Mouse (Mus musculus) bone marrow, adult 2 months (tissue): Measurements from ENCODE around the gene Scgb1a1. TPM values are rescaled to one million over a fixed set of nuclear protein-coding genes. Genes with fewer than 3 reads are reported as not detected.

Experiments used
- H3K27ac ChIP-seq: fragments of 200-500 bp; 2 replicates; pipeline ENCODE4 v1.5.1; 2012; ENCODE audit warnings: low read depth, mild to moderate bottlenecking, control low read depth, inconsistent platforms, low read length; ENCODE audit not compliant: control insufficient read depth, poor library complexity, insufficient read depth
- H3K4me1 ChIP-seq: fragments of 200-500 bp; 2 replicates; pipeline ENCODE4 v1.6.1; 2011; ENCODE audit warnings: low read length; ENCODE audit not compliant: control insufficient read depth, insufficient read depth
- H3K4me3 ChIP-seq: fragments of 200-500 bp; replicated peaks from 2 replicates; pipeline ENCODE3; 2011; ENCODE audit warnings: mild to moderate bottlenecking, low read depth, low read length, control low read depth; ENCODE audit not compliant: control insufficient read depth
- CTCF ChIP-seq: fragments of 200-500 bp; IDR thresholded peaks from 2 replicates; pipeline ENCODE4 v1.5.1; 2011; ENCODE audit warnings: low read length, control low read depth; ENCODE audit not compliant: control insufficient read depth, insufficient read depth
- POLR2A ChIP-seq: fragments of 200-500 bp; IDR thresholded peaks from 2 replicates; pipeline ENCODE4 v1.6.1; 2011; ENCODE audit warnings: low read depth, mild to moderate bottlenecking, control low read depth, low read length, borderline replicate concordance; ENCODE audit not compliant: control insufficient read depth
- WGBS: fragments of 180-500 bp; shearing (Covaris S2); methylation state at CpG from one replicate; pipeline ENCODE4 v1.1.7; 2018; 5-methylcytosine and 5-hydroxymethylcytosine counted together
- polyA plus RNA-seq: library from polyadenylated mRNA; stranded (reverse); fragments of >200 nt; gene quantifications from 2 replicates; pipeline ENCODE4 v1.2.4, GENCODE M21; 2011; ENCODE audit warnings: low replicate concordance; ENCODE audit not compliant: missing spikeins, insufficient read depth, insufficient read length

Scgb1a1 gene
- polyA plus RNA-seq, 1 experiment, result 37.7 TPM

DNA sequence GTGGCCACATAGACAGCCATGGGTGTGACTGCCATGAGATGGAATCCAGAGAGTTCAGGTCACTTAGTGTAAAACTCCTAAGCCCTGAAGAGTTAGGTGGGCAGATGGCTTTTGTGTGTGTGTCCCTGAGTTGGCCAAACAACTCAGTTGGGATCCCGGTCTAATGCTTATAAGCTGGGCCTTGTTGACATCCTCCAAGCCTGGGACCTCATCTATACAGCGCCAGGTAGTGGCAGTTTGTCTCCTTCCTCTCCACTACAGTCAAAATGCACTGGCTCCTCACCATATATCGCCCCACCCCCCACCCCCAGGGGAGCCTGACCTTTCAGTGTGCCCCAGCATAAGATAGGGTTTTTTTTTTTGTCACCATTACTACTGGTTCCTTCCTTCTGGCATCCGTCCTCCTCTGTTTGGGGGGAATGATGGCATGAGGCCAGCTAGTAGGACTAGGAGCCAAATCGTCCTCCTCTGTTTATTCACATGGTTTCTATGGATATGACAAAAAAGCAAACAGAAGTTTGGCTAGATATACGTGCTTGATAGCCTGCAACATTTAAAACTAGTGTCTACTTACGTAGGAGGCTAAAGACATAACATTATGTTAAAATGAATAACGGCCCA, 18.0 kb downstream of the Scgb1a1 start:
- no peak for TF ChIP-seq POLR2A
- TF ChIP-seq CTCF, result no peak
- WGBS, result 35% methylated on average over 8 of the region's 8 CpGs
- Histone ChIP-seq H3K27ac (no peak overlapping the region), H3K4me3 (no peak overlapping the region), H3K4me1 (peaks cover 15% of the 10 kb centered on the region)

DNA sequence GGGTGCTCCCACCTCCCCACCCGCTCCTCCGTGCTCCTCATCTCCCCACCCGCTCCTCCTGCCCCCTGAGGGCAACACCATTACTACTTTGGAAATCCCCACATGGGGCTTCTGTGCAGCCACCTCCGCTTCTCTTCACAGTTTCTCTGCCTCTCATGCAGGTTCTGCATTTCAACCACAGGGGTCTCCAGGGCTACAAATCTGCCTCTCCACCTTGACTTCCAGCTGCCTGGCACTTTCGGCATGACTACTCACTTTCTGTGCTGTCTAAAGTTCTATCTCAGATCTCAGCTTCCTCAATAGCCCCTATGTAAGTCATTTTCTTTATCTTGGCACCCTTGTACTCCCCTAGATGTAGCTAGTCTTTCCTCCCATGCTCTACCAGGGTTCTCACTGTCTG, 20.5 kb downstream of the Scgb1a1 start:
- peak overlapping the region; percentile 2; the same call in 1 of the 2 replicates for H3K27ac ChIP-seq
- WGBS, result 39% methylated on average over 5 of the region's 5 CpGs
- peaks cover 16% of the 10 kb centered on the region for H3K4me1 ChIP-seq
- H3K4me3 ChIP-seq, result no peak overlapping the region
- TF ChIP-seq POLR2A (no peak), CTCF (no peak)

DNA sequence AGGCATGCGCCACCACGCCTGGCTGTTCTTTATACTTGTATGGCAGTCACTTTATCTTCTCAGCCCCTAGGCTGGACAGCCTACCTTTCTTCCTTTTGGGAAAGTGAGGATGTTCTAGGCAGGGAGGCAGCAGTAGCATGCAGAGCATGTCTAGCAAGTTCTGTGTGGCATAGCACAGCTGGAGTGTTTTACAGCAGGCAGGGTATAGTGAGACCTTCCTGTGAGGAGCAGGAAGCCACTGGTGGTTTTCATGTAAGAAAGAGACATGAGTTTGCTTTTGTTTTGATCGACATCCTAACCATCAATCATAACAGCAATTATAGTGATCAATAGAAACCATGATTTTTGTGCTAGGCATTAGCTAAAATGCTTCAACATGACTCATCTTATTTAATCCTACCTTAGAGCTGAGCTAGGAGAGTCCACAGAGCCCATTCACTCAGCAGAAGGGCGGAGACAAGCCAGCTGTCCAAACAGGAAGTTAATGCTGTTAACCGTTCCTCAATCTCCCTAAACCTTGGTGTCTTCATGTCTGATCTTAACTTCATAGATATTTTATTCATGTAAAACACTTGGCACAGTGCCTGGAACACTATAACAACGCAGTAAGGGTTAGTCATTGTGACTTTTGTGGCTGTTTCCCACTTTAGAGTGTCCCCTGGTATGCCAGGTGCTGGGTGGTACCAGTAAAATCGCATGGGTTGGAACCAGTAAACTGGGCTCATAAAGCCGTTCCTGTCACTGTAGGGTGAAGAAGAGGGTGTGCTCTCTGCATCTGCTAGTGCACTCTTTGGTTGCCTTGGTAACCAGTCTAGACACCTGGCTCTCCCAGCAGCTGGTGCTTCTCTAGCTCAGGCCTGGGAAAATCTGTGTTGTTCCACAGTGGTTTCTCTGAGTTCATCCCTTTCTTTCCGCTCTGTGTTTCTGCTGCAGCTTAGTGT, 21.9 kb downstream of the Scgb1a1 start:
- peaks cover 14% of the 10 kb centered on the region for H3K4me1 ChIP-seq
- H3K4me3 ChIP-seq, result no peak overlapping the region
- H3K27ac ChIP-seq, result peak overlapping the region; percentile 77
- 26% methylated on average over 9 of the region's 9 CpGs for WGBS
- no peak for TF ChIP-seq CTCF
- no peak for TF ChIP-seq POLR2A

DNA sequence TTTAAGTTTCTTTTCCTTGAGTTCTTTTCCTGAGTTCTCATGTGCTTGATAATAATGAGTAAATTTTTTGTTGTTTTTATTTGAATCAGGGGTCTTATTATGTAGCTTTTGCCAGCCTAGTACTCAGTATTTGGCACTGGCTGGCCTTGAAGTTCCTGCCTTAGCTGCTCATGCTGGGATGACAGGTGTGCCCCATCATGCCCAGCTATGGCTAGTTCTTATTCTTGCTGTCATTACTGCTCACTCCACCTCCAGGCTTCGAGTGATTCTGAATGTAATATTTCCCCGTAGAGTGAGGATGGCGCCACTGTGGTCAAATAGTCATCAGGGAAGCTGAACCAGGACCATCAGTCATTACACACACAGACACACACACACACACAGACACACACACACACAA, 23.9 kb downstream of the Scgb1a1 start:
- WGBS, result 57% methylated on average over 3 of the region's 3 CpGs
- Histone ChIP-seq H3K4me1 (peaks cover 8% of the 10 kb centered on the region), H3K4me3 (no peak overlapping the region), H3K27ac (no peak overlapping the region)
- TF ChIP-seq CTCF (no peak), POLR2A (no peak)

DNA sequence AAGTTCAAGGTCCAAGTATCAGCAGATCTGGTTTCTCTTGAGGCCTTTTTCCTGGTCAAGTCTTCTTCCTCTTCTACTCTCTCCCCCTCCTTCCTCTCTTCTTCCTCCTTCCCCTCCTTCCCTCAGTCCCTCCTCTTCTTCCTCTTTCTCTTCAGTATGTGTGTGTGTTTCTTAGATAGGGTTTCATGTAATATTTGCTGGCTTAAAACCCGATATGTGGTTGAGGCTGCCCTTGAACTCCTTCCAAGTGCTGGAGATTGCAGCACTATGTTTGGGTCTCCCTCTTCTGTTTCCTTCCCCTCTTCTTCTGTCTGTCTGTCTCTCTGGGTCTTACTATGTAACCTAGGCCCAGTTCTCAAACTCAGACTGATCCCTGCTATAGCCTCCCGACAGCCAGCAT, 24.9 kb downstream of the Scgb1a1 start:
- no peak overlapping the region for H3K4me3 ChIP-seq
- no peak for TF ChIP-seq CTCF
- 8% methylated on average over 2 of the region's 2 CpGs for WGBS
- H3K27ac ChIP-seq, result no peak overlapping the region
- peaks cover 8% of the 10 kb centered on the region for H3K4me1 ChIP-seq

DNA sequence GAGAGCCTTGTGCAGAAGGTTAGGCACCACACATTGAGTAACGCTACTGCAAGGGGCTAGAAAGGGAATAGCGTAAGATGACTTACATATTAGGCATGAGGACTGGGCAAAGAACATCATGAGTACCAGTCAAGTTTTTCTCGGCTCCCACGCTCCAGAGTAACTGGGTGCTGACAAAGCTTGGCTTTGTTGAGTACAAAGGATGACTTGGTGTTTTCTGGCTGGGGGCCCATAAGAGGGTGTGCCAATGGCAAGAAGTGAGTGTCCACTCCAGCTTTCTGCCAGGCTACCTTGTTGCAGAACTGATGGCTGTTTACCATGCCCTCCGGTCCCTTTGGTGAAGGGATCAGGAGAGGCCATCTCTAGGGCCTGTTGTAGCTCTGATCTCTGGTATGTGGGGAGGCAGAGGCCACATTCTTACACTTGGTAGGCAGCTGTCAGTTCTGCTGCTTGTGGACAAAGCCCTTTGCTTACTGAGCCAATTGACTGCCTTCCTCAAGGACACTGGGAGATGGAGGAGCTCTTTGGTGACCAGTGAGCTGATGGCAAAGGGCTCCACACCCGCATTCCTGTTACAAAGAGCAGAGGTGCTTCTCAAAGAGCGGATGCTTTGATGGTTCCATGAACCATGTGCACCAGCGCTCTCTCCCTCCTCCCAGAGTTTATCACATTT, 26.4 kb downstream of the Scgb1a1 start:
- WGBS, result 89% methylated on average over 8 of the region's 8 CpGs
- no peak overlapping the region for H3K27ac ChIP-seq
- TF ChIP-seq POLR2A, result no peak
- no peak for TF ChIP-seq CTCF

DNA sequence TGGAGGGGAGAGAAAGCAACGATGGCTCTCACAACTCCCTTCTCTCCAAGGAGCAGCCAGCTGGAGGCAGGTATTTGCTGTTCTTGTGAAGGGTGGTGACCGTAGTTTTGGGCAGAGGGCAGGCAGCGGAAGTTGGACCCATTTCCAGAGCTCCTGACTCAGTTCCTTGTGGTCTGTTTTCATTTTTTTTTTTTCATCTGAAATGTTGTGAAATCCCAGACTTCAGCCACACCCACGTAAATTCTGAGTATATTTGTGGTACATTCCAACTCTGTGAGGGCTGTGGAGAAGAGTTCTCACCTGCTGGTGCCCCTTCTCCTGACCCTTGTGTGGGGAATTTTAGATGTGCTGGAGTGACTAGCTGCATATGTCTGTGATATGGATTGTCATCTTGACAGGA, 27.7 kb downstream of the Scgb1a1 start:
- Histone ChIP-seq H3K4me3 (no peak overlapping the region), H3K27ac (no peak overlapping the region), H3K4me1 (peaks cover 3% of the 10 kb centered on the region)
- no peak for TF ChIP-seq CTCF
- TF ChIP-seq POLR2A, result no peak
- WGBS, result 39% methylated on average over 4 of the region's 4 CpGs

More for the DNA sequence above, 26.4 kb downstream of the Scgb1a1 start:
- peaks cover 8% of the 10 kb centered on the region for H3K4me1 ChIP-seq
- H3K4me3 ChIP-seq, result no peak overlapping the region

DNA sequence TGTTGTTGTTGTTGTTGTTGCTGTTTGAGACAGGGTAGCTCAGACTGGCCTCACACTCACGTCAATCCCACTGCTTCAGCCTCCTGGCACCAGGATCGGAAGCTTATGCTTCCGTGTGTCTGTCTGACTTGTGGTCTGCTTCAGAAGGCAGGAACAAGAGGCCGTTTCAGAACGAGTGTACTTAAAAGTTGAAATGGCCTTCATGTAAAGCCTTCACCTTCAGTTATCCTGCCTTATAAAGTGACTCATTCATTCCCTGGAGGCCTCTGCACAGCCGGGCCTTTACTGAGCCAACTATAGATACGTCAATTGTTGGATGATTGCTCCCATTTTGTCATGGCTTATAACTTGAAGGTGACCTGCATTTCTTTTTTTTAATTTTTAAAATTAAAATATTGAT, 28.4 kb downstream of the Scgb1a1 start:
- H3K4me1 ChIP-seq, result peaks cover 3% of the 10 kb centered on the region
- no peak overlapping the region for H3K27ac ChIP-seq
- 69% methylated on average over 7 of the region's 7 CpGs for WGBS
- H3K4me3 ChIP-seq, result no peak overlapping the region
- TF ChIP-seq POLR2A (no peak), CTCF (no peak)

DNA sequence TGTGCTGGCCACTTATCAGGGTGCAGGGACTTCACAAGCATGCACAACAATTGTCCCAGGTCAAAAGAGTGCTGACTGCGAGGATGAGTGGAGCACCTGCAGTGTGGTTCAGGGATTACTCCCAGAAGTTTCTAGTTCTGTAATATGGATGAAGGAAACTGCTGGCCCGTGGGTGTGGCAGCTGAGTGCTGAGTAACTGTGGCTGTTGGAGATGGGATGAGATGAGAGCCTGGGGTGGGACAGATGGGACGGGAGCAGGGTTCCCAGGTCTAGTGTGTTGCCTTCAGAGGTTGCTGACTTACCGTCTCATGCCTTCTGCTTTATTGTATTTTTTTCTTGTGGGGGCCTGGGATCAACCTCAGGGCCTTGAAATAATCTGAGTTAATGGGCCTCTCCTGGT, 28.8 kb downstream of the Scgb1a1 start:
- Histone ChIP-seq H3K4me3 (no peak overlapping the region), H3K27ac (no peak overlapping the region), H3K4me1 (peaks cover 3% of the 10 kb centered on the region)
- 43% methylated on average over 4 of the region's 4 CpGs for WGBS
- TF ChIP-seq CTCF (no peak), POLR2A (no peak)
